Mouse (Mus musculus) heart, embryonic 12.5 days (tissue): ENCODE data around the gene Opcml. TPM values are rescaled to one million over a fixed set of nuclear protein-coding genes. Genes with fewer than 3 reads are reported as not detected.
A peak's percentile ranks its signal among the peaks of the same experiment; 100 is the strongest.

ENCODE experiments used
- ATAC-seq: fragments of 200-750 bp; cut with Nextera tagmentation; 2 replicates; pipeline ENCODE4 v1.8.0; 2017; ENCODE audit warnings: moderate TSS enrichment, moderate library complexity; ENCODE audit not compliant: insufficient number of reproducible peaks, low FRiP score
- H3K27ac ChIP-seq: fragments of 300-500 bp; sonication (generic); 2 replicates; pipeline ENCODE4 v1.5.1; 2016; ENCODE audit warnings: mild to moderate bottlenecking, moderate library complexity; ENCODE audit not compliant: poor library complexity, severe bottlenecking
- H3K27me3 ChIP-seq: fragments of 300-500 bp; sonication (generic); replicated peaks from 2 replicates; pipeline ENCODE4 v1.6.1; 2016; ENCODE audit warnings: mild to moderate bottlenecking, moderate library complexity
- H3K36me3 ChIP-seq: fragments of 300-500 bp; sonication (generic); 2 replicates; pipeline ENCODE4 v1.6.1; 2016; ENCODE audit warnings: mild to moderate bottlenecking, moderate library complexity
- H3K4me1 ChIP-seq: fragments of 300-500 bp; sonication (generic); replicated peaks from 2 replicates; pipeline ENCODE4 v1.6.1; 2016; ENCODE audit warnings: mild to moderate bottlenecking
- H3K4me2 ChIP-seq: fragments of 300-500 bp; sonication (generic); 2 replicates; pipeline ENCODE4 v1.6.1; 2016; ENCODE audit warnings: mild to moderate bottlenecking, moderate library complexity
- H3K4me3 ChIP-seq: fragments of 300-500 bp; sonication (generic); 2 replicates; pipeline ENCODE4 v1.5.1; 2016; ENCODE audit warnings: mild to moderate bottlenecking
- H3K9ac ChIP-seq: fragments of 300-500 bp; sonication (generic); 2 replicates; pipeline ENCODE4 v1.6.1; 2016; ENCODE audit warnings: mild to moderate bottlenecking, moderate library complexity
- H3K9me3 ChIP-seq: fragments of 300-500 bp; sonication (generic); replicated peaks from 2 replicates; pipeline ENCODE4 v1.6.1; 2016; ENCODE audit warnings: mild to moderate bottlenecking, moderate library complexity
- WGBS: fragments of 180-500 bp; shearing (Covaris S2); methylation state at CpG from one replicate; pipeline ENCODE4 v1.1.7; 2016; 5-methylcytosine and 5-hydroxymethylcytosine counted together
- polyA plus RNA-seq: library from polyadenylated mRNA; unstranded; fragments of >200 nt; fragmentation: Nextera tagmentation; extraction: Ambion mirVana; gene quantifications from 2 replicates; pipeline ENCODE4 v1.2.1, GENCODE M21; 2016

Gene Opcml
- polyA plus RNA-seq, 1 experiment from 2014 or later: 1.4 TPM

GRCm38 (mm10) chr9:28471501-28471900, 680.9 kb downstream of the Opcml start:
- H3K4me3 ChIP-seq: no peak overlapping the region
- H3K9me3 ChIP-seq: no peaks in the 10 kb centered on the region
- no peak overlapping the region for H3K4me2 ChIP-seq
- H3K27ac ChIP-seq: no peak overlapping the region
- no peak overlapping the region for H3K9ac ChIP-seq
- H3K36me3 ChIP-seq: no peaks in the 10 kb centered on the region
- H3K27me3 ChIP-seq: no peaks in the 10 kb centered on the region
- ATAC-seq: no peak
- WGBS: 47% methylated on average over 4 of the region's 4 CpGs
- H3K4me1 ChIP-seq: no peaks in the 10 kb centered on the region

GRCm38 (mm10) chr9:28474586-28474985, 684.0 kb downstream of the Opcml start:
- no peak for ATAC-seq
- Histone ChIP-seq H3K27me3 (no peaks in the 10 kb centered on the region), H3K27ac (no peak overlapping the region), H3K36me3 (no peaks in the 10 kb centered on the region), H3K4me2 (no peak overlapping the region), H3K9me3 (no peaks in the 10 kb centered on the region), H3K4me1 (no peaks in the 10 kb centered on the region), H3K4me3 (no peak overlapping the region), H3K9ac (no peak overlapping the region)
- 85% methylated on average over 6 of the region's 6 CpGs for WGBS

GRCm38 (mm10) chr9:28481261-28481660, 690.7 kb downstream of the Opcml start:
- Histone ChIP-seq H3K4me3 (no peak overlapping the region), H3K4me1 (no peaks in the 10 kb centered on the region), H3K27me3 (no peaks in the 10 kb centered on the region; the same call in 1 of the 2 replicates), H3K27ac (no peak overlapping the region), H3K36me3 (no peaks in the 10 kb centered on the region), H3K9me3 (no peaks in the 10 kb centered on the region), H3K9ac (no peak overlapping the region), H3K4me2 (no peak overlapping the region)
- 78% methylated on average over 4 of the region's 4 CpGs for WGBS
- ATAC-seq: no peak

GRCm38 (mm10) chr9:28488499-28488898, 697.9 kb downstream of the Opcml start:
- no peak overlapping the region for H3K9ac ChIP-seq
- no peak overlapping the region for H3K4me2 ChIP-seq
- no peak overlapping the region for H3K27ac ChIP-seq
- no peaks in the 10 kb centered on the region; the same call in 1 of the 2 replicates for H3K27me3 ChIP-seq
- WGBS: 68% methylated on average over 2 of the region's 2 CpGs
- H3K9me3 ChIP-seq: no peaks in the 10 kb centered on the region
- ATAC-seq: no peak
- no peak overlapping the region for H3K4me3 ChIP-seq
- H3K36me3 ChIP-seq: no peaks in the 10 kb centered on the region
- no peaks in the 10 kb centered on the region for H3K4me1 ChIP-seq

- WGBS: 72% methylated on average over 4 of the region's 4 CpGs
- no peak for ATAC-seq
Measured at GRCm38 (mm10) chr9:28489828-28490227, 699.3 kb downstream of the Opcml start.

GRCm38 (mm10) chr9:28490410-28490809, 699.8 kb downstream of the Opcml start:
- no peak overlapping the region for H3K4me3 ChIP-seq
- no peak overlapping the region for H3K9ac ChIP-seq
- H3K4me1 ChIP-seq: no peaks in the 10 kb centered on the region
- 88% methylated on average over 3 of the region's 3 CpGs for whole genome bisulfite sequencing
- no peak for ATAC-seq
- no peak overlapping the region for H3K27ac ChIP-seq
- H3K27me3 ChIP-seq: no peaks in the 10 kb centered on the region
- no peak overlapping the region for H3K4me2 ChIP-seq
- H3K9me3 ChIP-seq: no peaks in the 10 kb centered on the region
- H3K36me3 ChIP-seq: no peaks in the 10 kb centered on the region

More at GRCm38 (mm10) chr9:28489828-28490227, 699.3 kb downstream of the Opcml start:
- no peak overlapping the region for H3K9ac ChIP-seq
- no peaks in the 10 kb centered on the region for H3K4me1 ChIP-seq
- no peak overlapping the region for H3K4me2 ChIP-seq
- no peak overlapping the region for H3K27ac ChIP-seq
- H3K27me3 ChIP-seq: no peaks in the 10 kb centered on the region
- no peaks in the 10 kb centered on the region for H3K36me3 ChIP-seq
- no peak overlapping the region for H3K4me3 ChIP-seq
- H3K9me3 ChIP-seq: no peaks in the 10 kb centered on the region

- Histone ChIP-seq H3K27me3 (no peaks in the 10 kb centered on the region), H3K4me3 (no peak overlapping the region), H3K9ac (no peak overlapping the region), H3K36me3 (no peaks in the 10 kb centered on the region), H3K9me3 (no peaks in the 10 kb centered on the region), H3K4me2 (no peak overlapping the region), H3K27ac (no peak overlapping the region), H3K4me1 (no peaks in the 10 kb centered on the region)
- WGBS: 71% methylated on average over 12 of the region's 12 CpGs
- no peak for ATAC-seq
Measured at GRCm38 (mm10) chr9:28499841-28500794, 709.5 kb downstream of the Opcml start.

- Histone ChIP-seq H3K27me3 (no peaks in the 10 kb centered on the region), H3K4me3 (no peak overlapping the region), H3K4me1 (no peaks in the 10 kb centered on the region), H3K27ac (no peak overlapping the region), H3K9me3 (no peaks in the 10 kb centered on the region), H3K36me3 (no peaks in the 10 kb centered on the region), H3K9ac (no peak overlapping the region), H3K4me2 (no peak overlapping the region)
- 86% methylated on average over 3 of the region's 3 CpGs for WGBS
- no peak for ATAC-seq
Measured at GRCm38 (mm10) chr9:28513905-28514304, 723.3 kb downstream of the Opcml start.

GRCm38 (mm10) chr9:28533191-28533590, 742.6 kb downstream of the Opcml start:
- Histone ChIP-seq H3K27me3 (no peaks in the 10 kb centered on the region), H3K9me3 (no peaks in the 10 kb centered on the region), H3K4me2 (no peak overlapping the region), H3K9ac (no peak overlapping the region), H3K27ac (no peak overlapping the region), H3K4me3 (no peak overlapping the region), H3K4me1 (no peaks in the 10 kb centered on the region), H3K36me3 (no peaks in the 10 kb centered on the region)
- 82% methylated on average over 1 of the region's 1 CpGs for WGBS
- no peak for ATAC-seq

- Histone ChIP-seq H3K4me1 (no peaks in the 10 kb centered on the region), H3K27ac (no peak overlapping the region)
Measured at GRCm38 (mm10) chr9:28535006-28535405, 744.4 kb downstream of the Opcml start.

GRCm38 (mm10) chr9:28536637-28537036, 746.1 kb downstream of the Opcml start:
- WGBS: 35% methylated on average over 4 of the region's 4 CpGs
- no peak overlapping the region for H3K4me2 ChIP-seq
- no peaks in the 10 kb centered on the region for H3K9me3 ChIP-seq
- H3K27me3 ChIP-seq: no peaks in the 10 kb centered on the region
- no peaks in the 10 kb centered on the region for H3K4me1 ChIP-seq
- no peak overlapping the region for H3K27ac ChIP-seq
- H3K9ac ChIP-seq: no peak overlapping the region
- no peaks in the 10 kb centered on the region for H3K36me3 ChIP-seq
- H3K4me3 ChIP-seq: no peak overlapping the region
- peak; percentile 55; the same call in 1 of the 2 replicates for ATAC-seq

More at GRCm38 (mm10) chr9:28535006-28535405, 744.4 kb downstream of the Opcml start:
- WGBS: 80% methylated on average over 4 of the region's 4 CpGs
- ATAC-seq: no peak
- Histone ChIP-seq H3K9me3 (no peaks in the 10 kb centered on the region), H3K4me3 (no peak overlapping the region), H3K9ac (no peak overlapping the region), H3K4me2 (no peak overlapping the region), H3K36me3 (no peaks in the 10 kb centered on the region), H3K27me3 (no peaks in the 10 kb centered on the region)
